Mouse (Mus musculus) heart, embryonic 11.5 days (tissue): ENCODE data around the gene Zswim5. TPM values are rescaled to one million over a fixed set of nuclear protein-coding genes. Genes with fewer than 3 reads are reported as not detected.

ENCODE experiments used
- ATAC-seq: fragments of 200-750 bp; cut with Nextera tagmentation; replicated peaks from 2 replicates; pipeline ENCODE4 v1.8.0; 2017; ENCODE audit warnings: moderate library complexity; ENCODE audit not compliant: insufficient number of reproducible peaks, low FRiP score, low TSS enrichment
- H3K27ac ChIP-seq: fragments of 300-500 bp; sonication (generic); 2 replicates; pipeline ENCODE4 v1.5.1; 2014; ENCODE audit warnings: mild to moderate bottlenecking, low read depth, low read length
- H3K27me3 ChIP-seq: fragments of 300-500 bp; sonication (generic); 2 replicates; pipeline ENCODE4 v1.6.1; 2014; ENCODE audit warnings: mild to moderate bottlenecking, low read length, mixed read lengths; ENCODE audit not compliant: control insufficient read depth, insufficient read depth
- H3K36me3 ChIP-seq: fragments of 300-500 bp; sonication (generic); 2 replicates; pipeline ENCODE4 v1.6.1; 2014; ENCODE audit warnings: mild to moderate bottlenecking, low read length, moderate library complexity, mixed read lengths; ENCODE audit not compliant: control insufficient read depth, insufficient read depth
- H3K4me1 ChIP-seq: fragments of 300-500 bp; sonication (generic); 2 replicates; pipeline ENCODE4 v1.6.1; 2014; ENCODE audit warnings: low read length; ENCODE audit not compliant: control insufficient read depth, insufficient read depth
- H3K4me2 ChIP-seq: fragments of 300-500 bp; sonication (generic); 2 replicates; pipeline ENCODE4 v1.6.1; 2014; ENCODE audit warnings: mild to moderate bottlenecking, moderate library complexity
- H3K4me3 ChIP-seq: fragments of 300-500 bp; sonication (generic); 2 replicates; pipeline ENCODE4 v1.5.1; 2014; ENCODE audit warnings: low read depth, low read length
- H3K9ac ChIP-seq: fragments of 300-500 bp; sonication (generic); 2 replicates; pipeline ENCODE4 v1.6.1; 2014; ENCODE audit warnings: mild to moderate bottlenecking, low read depth, low read length, moderate library complexity
- H3K9me3 ChIP-seq: fragments of 300-500 bp; sonication (generic); replicated peaks from 2 replicates; pipeline ENCODE4 v1.6.1; 2016; ENCODE audit warnings: low read length; ENCODE audit not compliant: control insufficient read depth
- WGBS: fragments of 180-500 bp; shearing (Covaris S2); extraction: QIAGEN DNeasy Blood & Tissue Kit; methylation state at CpG from one replicate; pipeline ENCODE4 v1.1.7; 2014; ENCODE audit not compliant: insufficient replicate concordance; 5-methylcytosine and 5-hydroxymethylcytosine counted together
- polyA plus RNA-seq: library from polyadenylated mRNA; unstranded; fragments of >200 nt; fragmentation: Nextera tagmentation; extraction: Ambion mirVana; gene quantifications from 2 replicates; pipeline ENCODE4 v1.2.1, GENCODE M21; 2014

The Zswim5 gene
- polyA plus RNA-seq, 1 experiment from 2014 or later: 1.2 TPM

DNA sequence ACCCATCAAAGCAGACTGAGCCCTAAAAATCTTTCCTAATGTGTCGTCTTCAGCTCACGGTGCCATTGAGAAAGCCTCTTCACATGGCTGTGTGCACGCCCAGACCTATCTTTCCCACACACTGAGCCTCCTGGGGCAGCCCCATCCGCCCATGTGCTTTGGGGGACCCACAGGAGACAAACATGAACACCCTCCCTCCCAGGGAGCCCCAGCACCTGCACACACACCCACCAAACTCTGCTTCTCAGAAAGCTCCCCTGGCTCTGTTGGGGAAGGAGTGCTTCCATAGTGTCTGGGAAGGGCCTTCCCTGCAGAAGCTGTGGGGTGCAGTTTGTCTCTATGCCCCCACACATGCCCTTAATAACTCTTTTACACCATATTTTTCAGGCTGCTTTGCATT, 127.5 kb downstream of the Zswim5 start:
- ATAC-seq: no peak
- Histone ChIP-seq H3K4me1 (no peaks in the 10 kb centered on the region), H3K27ac (no peak overlapping the region), H3K4me2 (no peak overlapping the region), H3K9me3 (no peaks in the 10 kb centered on the region), H3K36me3 (peaks cover 3% of the 10 kb centered on the region; the same call in 1 of the 2 replicates), H3K4me3 (no peak overlapping the region), H3K27me3 (no peaks in the 10 kb centered on the region), H3K9ac (no peak overlapping the region)
- WGBS: 82% methylated on average over 4 of the region's 4 CpGs

DNA sequence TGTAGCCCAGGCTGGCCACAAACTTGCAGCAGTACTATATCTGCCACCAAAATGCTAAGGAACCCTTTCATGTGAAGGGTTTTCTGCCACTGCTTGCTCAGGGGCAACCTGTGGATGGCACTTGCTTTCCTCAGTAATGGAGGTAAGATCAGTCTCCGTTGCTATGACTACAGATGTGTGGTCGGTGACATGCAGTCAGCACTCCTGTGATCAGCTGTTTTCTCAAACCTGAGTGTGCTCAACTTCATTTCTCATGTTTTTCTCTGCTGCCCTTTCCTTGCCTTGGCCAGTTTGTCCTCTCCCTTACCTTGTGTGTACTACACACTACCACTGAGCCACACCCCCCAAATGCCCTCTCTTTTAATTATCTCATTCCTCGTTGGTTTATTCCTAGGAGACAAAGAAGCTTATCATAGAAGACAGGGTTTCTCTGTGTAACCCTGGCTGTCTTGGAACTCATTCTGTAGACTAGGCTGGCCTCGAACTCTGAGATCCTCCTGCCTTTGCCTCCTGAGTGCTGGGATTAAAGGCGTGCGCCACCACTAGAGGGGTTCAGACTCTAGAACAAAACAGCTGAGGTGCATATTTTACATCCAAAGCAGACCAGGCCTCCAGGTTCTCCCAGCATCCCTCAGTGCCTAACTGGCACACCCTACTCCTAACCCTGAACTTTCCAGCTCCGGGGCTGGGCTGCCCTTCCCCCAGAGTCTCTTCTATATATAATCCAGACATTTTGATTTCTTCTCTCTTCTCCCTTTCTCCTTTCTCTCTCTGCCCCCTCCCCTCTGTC, 128.6 kb downstream of the Zswim5 start:
- WGBS: 67% methylated on average over 7 of the region's 7 CpGs
- Histone ChIP-seq H3K4me2 (no peak overlapping the region), H3K4me1 (no peaks in the 10 kb centered on the region), H3K4me3 (no peak overlapping the region), H3K27me3 (no peaks in the 10 kb centered on the region), H3K27ac (no peak overlapping the region), H3K9me3 (no peaks in the 10 kb centered on the region), H3K36me3 (no peaks in the 10 kb centered on the region), H3K9ac (no peak overlapping the region)
- no peak for ATAC-seq

DNA sequence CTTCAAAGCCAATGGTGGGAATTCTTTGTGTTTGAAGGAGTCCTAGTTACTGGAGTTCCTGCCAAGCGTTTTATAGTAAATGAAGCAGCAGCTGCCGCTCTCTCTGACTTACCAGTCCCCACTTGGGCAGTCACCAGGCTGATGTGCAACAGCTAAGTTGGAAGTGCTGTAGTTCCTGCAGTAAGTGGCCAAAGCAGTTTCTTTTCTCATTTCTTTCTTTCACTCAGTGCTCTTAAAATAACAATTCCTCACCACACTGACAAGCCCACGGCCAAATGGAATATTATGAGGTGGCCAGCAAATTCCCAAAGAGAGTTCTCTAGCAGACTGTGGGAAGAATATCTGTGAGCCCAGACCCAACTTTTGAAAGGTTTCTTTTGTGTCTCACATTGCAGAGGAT, 129.9 kb downstream of the Zswim5 start:
- 65% methylated on average over 3 of the region's 3 CpGs for WGBS

DNA sequence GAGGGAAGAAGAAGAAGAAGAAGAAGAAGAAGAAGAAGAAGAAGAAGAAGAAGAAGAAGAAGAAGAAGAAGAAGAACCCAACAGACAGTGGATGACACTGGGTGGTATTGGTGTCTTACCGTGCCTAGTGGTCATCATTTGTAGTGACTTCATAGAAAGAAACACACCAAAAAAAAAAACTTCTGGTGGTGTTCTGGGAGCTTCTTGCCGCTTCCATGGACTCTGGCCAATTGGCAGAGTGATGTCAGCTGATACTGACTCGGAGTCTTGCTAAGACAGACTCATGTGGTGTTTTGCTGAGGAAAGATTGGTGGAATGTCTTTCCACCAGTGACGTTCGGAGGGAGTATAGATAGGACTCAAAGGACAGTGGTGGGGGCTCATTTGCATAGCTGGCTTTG, 133.1 kb downstream of the Zswim5 start:
- WGBS: 78% methylated on average over 5 of the region's 5 CpGs

More for the DNA sequence above, 129.9 kb downstream of the Zswim5 start:
- Histone ChIP-seq H3K4me1 (no peaks in the 10 kb centered on the region), H3K27me3 (no peaks in the 10 kb centered on the region), H3K27ac (no peak overlapping the region), H3K36me3 (no peaks in the 10 kb centered on the region), H3K9me3 (no peaks in the 10 kb centered on the region), H3K4me2 (no peak overlapping the region), H3K4me3 (no peak overlapping the region), H3K9ac (no peak overlapping the region)
- no peak for ATAC-seq

DNA sequence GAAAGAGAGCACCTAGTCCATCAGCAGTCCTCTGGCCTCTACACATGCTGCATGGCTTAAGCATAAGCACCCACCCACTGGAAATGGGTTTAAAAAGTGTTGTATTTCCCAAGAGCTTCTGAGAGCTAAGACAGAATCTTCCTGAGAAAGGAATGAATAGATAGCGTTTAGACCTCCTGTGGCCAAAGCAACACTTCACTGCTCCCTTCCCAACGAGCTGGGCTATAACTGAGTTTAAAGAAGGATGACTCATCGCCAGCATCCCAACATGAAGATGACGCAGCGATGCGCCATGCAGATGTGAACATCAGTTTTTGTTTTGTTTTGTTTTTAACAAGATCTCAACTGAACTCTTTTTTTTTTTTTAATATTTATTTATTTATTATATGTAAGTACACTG, 136.4 kb downstream of the Zswim5 start:
- Histone ChIP-seq H3K27ac (no peak overlapping the region), H3K9ac (no peak overlapping the region), H3K4me2 (no peak overlapping the region), H3K4me3 (no peak overlapping the region), H3K27me3 (no peaks in the 10 kb centered on the region), H3K4me1 (no peaks in the 10 kb centered on the region), H3K9me3 (no peaks in the 10 kb centered on the region), H3K36me3 (no peaks in the 10 kb centered on the region)
- WGBS: 85% methylated on average over 6 of the region's 6 CpGs
- ATAC-seq: no peak

More for the DNA sequence above, 133.1 kb downstream of the Zswim5 start:
- H3K4me1 ChIP-seq: no peaks in the 10 kb centered on the region
- no peak overlapping the region for H3K9ac ChIP-seq
- no peak overlapping the region for H3K4me2 ChIP-seq
- H3K36me3 ChIP-seq: no peaks in the 10 kb centered on the region
- no peak overlapping the region for H3K4me3 ChIP-seq
- H3K9me3 ChIP-seq: no peaks in the 10 kb centered on the region
- no peak for ATAC-seq
- H3K27ac ChIP-seq: no peak overlapping the region
- no peaks in the 10 kb centered on the region for H3K27me3 ChIP-seq

DNA sequence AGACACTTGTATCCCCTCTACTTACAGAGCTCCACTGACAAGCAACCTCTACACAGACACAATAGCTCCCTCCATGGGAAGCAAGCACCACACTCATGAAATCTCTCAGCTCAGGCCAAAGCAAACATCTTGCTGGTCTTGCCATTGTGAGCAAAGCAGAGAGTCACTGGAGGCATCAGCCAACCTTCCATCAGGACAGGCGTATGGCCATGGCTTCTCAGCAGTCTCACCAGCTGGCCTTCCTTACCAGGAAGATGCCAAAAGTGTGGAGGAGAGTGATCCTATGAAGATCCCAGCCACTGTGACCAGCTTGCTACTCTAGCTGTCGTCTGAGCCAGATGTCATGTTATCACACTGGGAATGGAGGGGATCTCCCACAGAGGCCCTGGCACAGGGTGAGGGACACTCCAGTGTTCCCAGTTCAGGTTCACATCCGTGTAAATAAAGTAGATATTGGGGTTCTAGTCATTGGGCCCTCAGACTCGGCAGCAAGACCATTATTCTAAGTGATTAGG, 137.8 kb downstream of the Zswim5 start:
- Histone ChIP-seq H3K9me3 (no peaks in the 10 kb centered on the region), H3K27ac (no peak overlapping the region), H3K9ac (no peak overlapping the region), H3K36me3 (no peaks in the 10 kb centered on the region), H3K4me1 (peaks cover under 1% of the 10 kb centered on the region; the same call in 1 of the 2 replicates), H3K4me2 (no peak overlapping the region), H3K4me3 (no peak overlapping the region), H3K27me3 (no peaks in the 10 kb centered on the region)
- 52% methylated on average over 4 of the region's 4 CpGs for WGBS
- no peak for ATAC-seq

DNA sequence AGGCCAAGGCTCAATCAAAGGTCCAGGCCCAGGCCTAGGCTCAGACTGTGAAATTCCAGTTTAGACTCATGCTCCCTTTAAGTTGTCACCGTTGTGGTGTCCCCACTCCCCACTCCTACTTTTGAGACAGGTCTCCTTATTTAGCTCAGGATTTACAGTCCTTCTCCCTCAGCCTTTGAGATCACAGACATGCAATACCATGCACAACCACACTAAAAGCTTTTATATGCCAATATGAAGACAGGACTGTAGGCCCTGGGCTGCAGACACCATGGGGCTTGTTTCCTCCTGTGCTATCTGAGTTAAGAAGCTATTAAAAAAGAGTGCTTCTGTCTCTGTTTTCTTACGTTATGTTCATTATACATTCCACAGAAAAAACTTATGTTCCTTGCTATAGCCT, 140.6 kb downstream of the Zswim5 start:
- no peak overlapping the region for H3K27ac ChIP-seq
- H3K4me2 ChIP-seq: no peak overlapping the region
- WGBS: 83% methylated on average over 2 of the region's 2 CpGs
- peaks cover 6% of the 10 kb centered on the region; the same call in 1 of the 2 replicates for H3K4me1 ChIP-seq
- H3K27me3 ChIP-seq: no peaks in the 10 kb centered on the region
- ATAC-seq: no peak
- no peak overlapping the region for H3K9ac ChIP-seq
- peaks cover 4% of the 10 kb centered on the region; the same call in 1 of the 2 replicates for H3K36me3 ChIP-seq
- no peaks in the 10 kb centered on the region for H3K9me3 ChIP-seq
- H3K4me3 ChIP-seq: no peak overlapping the region

DNA sequence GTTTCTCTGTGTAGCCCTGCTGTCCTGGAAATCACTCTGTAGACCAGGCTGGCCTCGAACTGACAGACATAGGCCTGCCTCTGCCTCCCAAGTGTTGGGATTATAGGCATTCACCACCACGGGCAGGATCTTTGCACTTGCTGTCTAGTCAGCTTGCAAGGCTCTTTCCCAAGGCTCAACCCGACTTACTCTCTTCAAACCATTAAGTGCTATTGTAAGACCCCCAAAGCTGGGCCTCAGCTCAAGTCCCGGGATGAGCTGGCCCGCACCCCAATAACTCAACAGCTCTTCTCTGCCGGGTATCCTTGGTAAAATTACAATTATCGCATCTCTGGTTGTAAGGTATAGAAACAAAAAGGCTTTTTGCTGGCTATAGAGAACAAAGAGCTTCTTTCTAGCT, 141.2 kb downstream of the Zswim5 start:
- no peak for ATAC-seq

More for the DNA sequence above, 141.2 kb downstream of the Zswim5 start:
- no peak overlapping the region for H3K4me3 ChIP-seq
- H3K9ac ChIP-seq: no peak overlapping the region
- no peaks in the 10 kb centered on the region for H3K27me3 ChIP-seq
- H3K4me2 ChIP-seq: no peak overlapping the region
- H3K27ac ChIP-seq: no peak overlapping the region
- WGBS: 84% methylated on average over 7 of the region's 7 CpGs
- no peaks in the 10 kb centered on the region for H3K9me3 ChIP-seq
- H3K36me3 ChIP-seq: peaks cover 8% of the 10 kb centered on the region; the same call in 1 of the 2 replicates
- H3K4me1 ChIP-seq: peaks cover 6% of the 10 kb centered on the region; the same call in 1 of the 2 replicates
